Mouse (Mus musculus) lung, adult 2 months (tissue): ENCODE data around the gene Cdyl2. TPM values are rescaled to one million over a fixed set of nuclear protein-coding genes. Genes with fewer than 3 reads are reported as not detected.

Experiments
- DNase-seq: peaks from one replicate; pipeline ENCODE4 v3.0.0; 2022
- H3K4me1 ChIP-seq: fragments of 200-500 bp; 2 replicates; pipeline ENCODE4 v1.6.1; 2011; ENCODE audit warnings: low read length; ENCODE audit not compliant: control insufficient read depth, insufficient read depth
- H3K4me3 ChIP-seq: fragments of 200-500 bp; replicated peaks from 2 replicates; pipeline ENCODE3; 2011; ENCODE audit warnings: low read depth, mild to moderate bottlenecking, control low read depth, low read length; ENCODE audit errors: extremely low read depth
- CTCF ChIP-seq: fragments of 200-500 bp; IDR thresholded peaks from 2 replicates; pipeline ENCODE4 v1.5.1; 2011; ENCODE audit warnings: mild to moderate bottlenecking, low read length, control low read depth; ENCODE audit not compliant: insufficient read depth
- POLR2A ChIP-seq: fragments of 200-500 bp; IDR thresholded peaks from 2 replicates; pipeline ENCODE4 v1.6.1; 2011; ENCODE audit warnings: low read depth, mild to moderate bottlenecking, control low read depth, low read length, borderline replicate concordance; ENCODE audit errors: extremely low read depth
- WGBS: fragments of 180-500 bp; shearing (Covaris S2); methylation state at CpG from one replicate; pipeline ENCODE4 v1.1.7; 2018; 5-methylcytosine and 5-hydroxymethylcytosine counted together
- polyA plus RNA-seq: library from polyadenylated mRNA; depleted of rRNA; stranded (reverse); fragments of >200 nt; gene quantifications from 2 replicates; pipeline ENCODE4 v1.2.3, GENCODE M21; 2012

Cdyl2 gene
- polyA plus RNA-seq, 1 experiment, result 3.2 TPM

- DNase-seq, result no peak
- Histone ChIP-seq H3K4me1 (peaks cover 3% of the 10 kb centered on the region; the same call in 1 of the 2 replicates), H3K4me3 (no peak overlapping the region)
- 56% methylated on average over 7 of the region's 7 CpGs for WGBS
- no peak for TF ChIP-seq POLR2A
- no peak for TF ChIP-seq CTCF
These were observed 103.8 kb downstream of the Cdyl2 start for GRCm38 (mm10) chr8:116628975-116629374.

- no peak for DNase-seq
- TF ChIP-seq POLR2A (no peak), CTCF (no peak)
- WGBS, result 78% methylated on average over 2 of the region's 2 CpGs
- Histone ChIP-seq H3K4me1 (peaks cover 3% of the 10 kb centered on the region; the same call in 1 of the 2 replicates), H3K4me3 (no peak overlapping the region)
These were observed 104.8 kb downstream of the Cdyl2 start for GRCm38 (mm10) chr8:116627854-116628479.

GRCm38 (mm10) chr8:116623591-116623990 lies 109.2 kb downstream of the Cdyl2 start:
- TF ChIP-seq POLR2A (no peak), CTCF (no peak)
- WGBS, result 97% methylated on average over 11 of the region's 11 CpGs
- Histone ChIP-seq H3K4me1 (peaks cover 3% of the 10 kb centered on the region; the same call in 1 of the 2 replicates), H3K4me3 (no peak overlapping the region)
- no peak for DNase-seq

DNA sequence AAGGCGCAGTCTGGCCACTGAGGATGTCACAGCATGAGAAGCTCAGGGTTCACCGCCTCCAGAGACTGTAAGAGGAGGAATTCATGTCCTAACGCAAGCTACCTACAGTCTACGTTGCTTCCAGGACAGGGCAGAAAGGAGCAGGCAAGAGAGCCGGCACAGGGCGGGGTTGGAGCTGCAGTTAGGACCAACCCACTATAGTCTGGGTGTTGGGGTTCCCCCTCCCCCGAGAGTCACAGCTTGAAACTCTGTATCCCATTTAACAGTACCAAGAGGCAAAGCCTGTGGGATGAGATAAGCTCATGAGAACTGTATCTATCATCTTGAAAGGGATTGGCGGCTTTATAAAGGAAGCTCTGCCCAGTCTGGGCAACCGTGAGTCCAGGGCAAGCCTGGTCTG lies 110.5 kb downstream of the Cdyl2 start:
- 71% methylated on average over 9 of the region's 9 CpGs for WGBS
- no peak for DNase-seq
- H3K4me1 ChIP-seq, result peaks cover 3% of the 10 kb centered on the region; the same call in 1 of the 2 replicates
- no peak overlapping the region for H3K4me3 ChIP-seq
- TF ChIP-seq CTCF, result no peak
- TF ChIP-seq POLR2A, result no peak

- TF ChIP-seq POLR2A (no peak), CTCF (no peak)
- peaks cover 3% of the 10 kb centered on the region; the same call in 1 of the 2 replicates for H3K4me1 ChIP-seq
- no peak overlapping the region for H3K4me3 ChIP-seq
- DNase-seq, result no peak
- 47% methylated on average over 21 of the region's 21 CpGs for WGBS
These were observed 111.4 kb downstream of the Cdyl2 start for GRCm38 (mm10) chr8:116621158-116621961.

DNA sequence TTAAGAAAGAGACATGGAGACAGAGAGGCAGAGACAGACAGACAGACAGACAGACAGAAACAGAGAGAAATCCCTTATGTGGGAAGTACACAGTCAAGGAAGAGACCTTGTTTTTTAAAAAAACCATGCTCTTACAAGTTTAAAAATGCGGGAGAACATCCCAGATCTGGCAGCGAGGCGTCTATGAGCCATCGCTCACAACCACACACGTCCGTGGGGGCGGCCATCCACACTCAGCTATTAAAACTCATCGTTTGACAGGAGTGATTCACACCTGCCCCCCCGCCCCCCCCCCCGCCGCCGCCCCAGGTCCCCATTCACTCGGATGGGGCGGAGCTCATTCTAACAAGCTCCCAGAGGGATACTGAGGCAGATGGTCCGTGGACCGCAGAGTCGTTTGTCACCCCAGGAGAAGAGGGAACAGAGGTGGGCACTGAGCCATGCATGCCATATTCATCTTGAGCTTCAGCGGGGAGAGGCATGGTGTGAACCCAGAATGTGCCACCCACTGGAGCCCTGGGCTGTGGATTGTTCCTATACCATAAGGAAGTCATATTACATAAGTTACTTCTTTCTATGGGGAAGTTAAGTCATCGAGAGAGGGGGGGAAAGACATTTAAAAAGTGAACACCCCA lies 113.0 kb downstream of the Cdyl2 start:
- no peak for DNase-seq
- H3K4me3 ChIP-seq, result no peak overlapping the region
- WGBS, result 77% methylated on average over 19 of the region's 19 CpGs
- TF ChIP-seq POLR2A (no peak), CTCF (no peak)
- H3K4me1 ChIP-seq, result peaks cover 3% of the 10 kb centered on the region; the same call in 1 of the 2 replicates

DNA sequence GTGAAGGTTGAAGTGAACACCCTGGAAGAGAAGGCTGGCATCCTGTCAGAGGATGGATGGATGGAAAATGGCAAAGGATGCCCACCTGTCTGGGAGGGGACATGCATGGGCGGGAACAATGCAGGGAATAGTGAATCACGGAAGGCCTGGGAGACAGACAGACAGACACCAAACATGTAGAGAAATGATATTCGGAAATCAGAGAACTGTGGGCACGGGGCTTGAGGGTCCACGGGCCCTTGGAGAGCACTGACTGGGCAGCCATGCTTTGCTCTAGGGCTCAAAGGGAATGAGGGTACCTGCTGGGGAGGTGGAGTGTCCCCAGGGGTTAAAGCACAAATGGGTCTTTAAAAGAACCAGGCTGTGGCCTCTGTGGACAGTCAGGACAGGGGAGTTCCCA lies 113.6 kb downstream of the Cdyl2 start:
- Histone ChIP-seq H3K4me3 (no peak overlapping the region), H3K4me1 (peaks cover 3% of the 10 kb centered on the region; the same call in 1 of the 2 replicates)
- 94% methylated on average over 5 of the region's 5 CpGs for WGBS
- TF ChIP-seq CTCF, result no peak
- TF ChIP-seq POLR2A, result no peak
- DNase-seq, result no peak

DNA sequence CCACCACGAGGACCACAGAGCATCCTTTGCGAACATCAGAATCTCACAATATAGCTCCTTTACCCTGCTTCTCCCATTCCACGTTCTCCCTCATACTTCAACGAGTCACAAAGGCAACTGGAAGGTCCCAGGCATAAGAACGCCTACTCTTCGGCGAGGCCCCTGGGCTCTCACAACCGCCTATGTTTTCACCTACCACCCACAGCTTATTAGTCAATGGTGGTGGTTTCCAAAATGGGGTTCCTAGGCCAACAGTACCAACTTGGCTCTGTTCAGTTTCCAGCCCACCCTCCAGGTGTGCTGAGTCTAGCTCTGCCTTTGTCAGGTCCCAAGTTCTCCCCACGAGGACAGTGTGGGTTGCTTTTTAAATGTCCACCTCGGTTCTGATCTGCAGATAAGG lies 114.0 kb downstream of the Cdyl2 start:
- Histone ChIP-seq H3K4me3 (no peak overlapping the region), H3K4me1 (peaks cover 3% of the 10 kb centered on the region; the same call in 1 of the 2 replicates)
- 84% methylated on average over 10 of the region's 10 CpGs for WGBS
- TF ChIP-seq POLR2A, result no peak
- TF ChIP-seq CTCF, result no peak
- DNase-seq, result no peak

GRCm38 (mm10) chr8:116617891-116618290 lies 114.9 kb downstream of the Cdyl2 start:
- TF ChIP-seq CTCF, result no peak
- no peak for TF ChIP-seq POLR2A
- H3K4me1 ChIP-seq, result peaks cover 3% of the 10 kb centered on the region; the same call in 1 of the 2 replicates
- 67% methylated on average over 4 of the region's 4 CpGs for WGBS
- no peak overlapping the region for H3K4me3 ChIP-seq
- no peak for DNase-seq

DNA sequence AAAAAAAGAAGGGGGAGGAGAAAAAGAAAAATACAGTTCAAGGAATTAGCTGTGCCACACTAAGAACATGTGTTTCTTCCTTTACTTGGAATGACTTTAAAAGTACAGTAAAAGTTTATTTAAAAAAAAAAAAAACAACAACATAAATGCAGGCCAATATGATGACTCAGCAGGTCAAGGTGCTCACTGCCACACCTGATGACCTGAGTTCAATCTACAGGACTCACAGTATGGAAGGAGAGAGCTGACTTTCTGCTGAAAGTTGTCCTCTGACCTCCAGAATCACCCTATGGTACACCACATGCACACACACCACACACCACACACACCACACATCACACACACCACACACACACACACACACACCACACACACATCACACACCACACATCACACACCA lies 116.4 kb downstream of the Cdyl2 start:
- no peak for DNase-seq
- TF ChIP-seq CTCF (no peak), POLR2A (no peak)
- H3K4me3 ChIP-seq, result no peak overlapping the region
- H3K4me1 ChIP-seq, result no peaks in the 10 kb centered on the region
